15 mouse cellular contexts compared by ENCODE assay signal in genomic region chr1:189755072-189755471, GRCm38 (mm10). TPM values are rescaled to one million over a fixed set of nuclear protein-coding genes. Genes with fewer than 3 reads are reported as not detected.
DNase-seq lines count a peak whose midpoint lies in the region; ATAC-seq and TF ChIP-seq lines count a peak whose summit lies in the region.
"Had no signal": no experiment of that assay in that cellular context is flagged by ENCODE, and none has a peak within 500 bp of the region (broad histone marks: within the 10 kb centered on the region; RNA-seq: fewer than 3 reads in every experiment).

No protein-coding gene starts in this region.

- TF ChIP-seq EP300 in liver, postnatal 0 days (IDR thresholded peaks at IDR 0.05; ENCODE audit: low read depth), result no peak

- H3K4me2 ChIP-seq in liver, embryonic 12.5 days, result no peak overlapping the region
- no peak overlapping the region for H3K4me2 ChIP-seq in liver, postnatal 0 days (ENCODE audit: low read depth, low read length)
- no peak overlapping the region for H3K4me2 ChIP-seq in embryonic facial prominence, embryonic 13.5 days
- no peak overlapping the region for H3K4me2 ChIP-seq in stomach, embryonic 14.5 days (replicated peaks; ENCODE audit: low read depth, low read length)
- no peak overlapping the region for H3K4me2 ChIP-seq in hindbrain, embryonic 13.5 days
- H3K4me2 ChIP-seq: forebrain, embryonic 12.5 days; hindbrain, embryonic 15.5 days had no signal

- H3K4me1 ChIP-seq in liver, embryonic 12.5 days, result peaks cover 45% of the 10 kb centered on the region
- H3K4me1 ChIP-seq in liver, postnatal 0 days (ENCODE audit: insufficient read depth), result peaks cover 21% of the 10 kb centered on the region
- peaks cover 42% of the 10 kb centered on the region for H3K4me1 ChIP-seq in embryonic facial prominence, embryonic 13.5 days
- H3K4me1 ChIP-seq in stomach, embryonic 14.5 days (ENCODE audit: control insufficient read depth, insufficient read depth, low read length), result peaks cover 18% of the 10 kb centered on the region
- peaks cover 24% of the 10 kb centered on the region for H3K4me1 ChIP-seq in hindbrain, embryonic 13.5 days (replicated peaks)

- H3K9ac ChIP-seq in liver, embryonic 12.5 days, result no peak overlapping the region
- H3K9ac ChIP-seq in liver, postnatal 0 days (replicated peaks), result no peak overlapping the region
- 0 out of 2 replicates have a peak overlapping the region, but pooled peaks have one; percentile 21 for H3K9ac ChIP-seq in embryonic facial prominence, embryonic 13.5 days
- H3K9ac ChIP-seq in stomach, embryonic 14.5 days (replicated peaks; ENCODE audit: low read depth, low read length), result no peak overlapping the region
- no peak overlapping the region for H3K9ac ChIP-seq in hindbrain, embryonic 13.5 days
- H3K9ac ChIP-seq: forebrain, embryonic 12.5 days; hindbrain, embryonic 15.5 days had no signal

- H3K27me3 ChIP-seq in liver, embryonic 12.5 days (replicated peaks), result 0 out of 2 replicates have a peak, but pooled peaks cover 6% of the 10 kb centered on the region
- H3K27me3 ChIP-seq in liver, postnatal 0 days (ENCODE audit: insufficient read depth, low read length), result no peaks in the 10 kb centered on the region
- no peaks in the 10 kb centered on the region for H3K27me3 ChIP-seq in embryonic facial prominence, embryonic 13.5 days
- H3K27me3 ChIP-seq in stomach, embryonic 14.5 days (ENCODE audit: control insufficient read depth, insufficient read depth, low read length), result no peaks in the 10 kb centered on the region
- H3K27me3 ChIP-seq in hindbrain, embryonic 13.5 days, result no peaks in the 10 kb centered on the region
- H3K27me3 ChIP-seq: forebrain, embryonic 12.5 days; hindbrain, embryonic 15.5 days had no signal

- H3K36me3 ChIP-seq in liver, embryonic 12.5 days, result no peaks in the 10 kb centered on the region
- H3K36me3 ChIP-seq in liver, postnatal 0 days (replicated peaks; ENCODE audit: insufficient read depth, low read length), result no peaks in the 10 kb centered on the region
- no peaks in the 10 kb centered on the region; the same call in 1 of the 2 replicates for H3K36me3 ChIP-seq in embryonic facial prominence, embryonic 13.5 days
- no peaks in the 10 kb centered on the region for H3K36me3 ChIP-seq in stomach, embryonic 14.5 days (ENCODE audit: control insufficient read depth, insufficient read depth, low read length)
- no peaks in the 10 kb centered on the region for H3K36me3 ChIP-seq in hindbrain, embryonic 13.5 days
- H3K36me3 ChIP-seq: forebrain, embryonic 12.5 days; hindbrain, embryonic 15.5 days had no signal

- peak; percentile 48 for DNase-seq in gastrocnemius, adult 2 months
- no peak for DNase-seq in gastrocnemius, adult 18-20 months (ENCODE audit: low spot score)
- DNase-seq in liver, postnatal 0 days, result no peak
- DNase-seq: adrenal gland, postnatal 10 days; cerebellum, adult 11-12 months; embryo, embryonic 11 days; kidney, adult 8-10 months; layer of hippocampus, adult 9-11 months had no signal

- TF ChIP-seq CTCF in gastrocnemius, adult 2 months (IDR thresholded peaks at IDR 0.05), result no peak
- no peak for TF ChIP-seq CTCF in liver, postnatal 0 days (IDR thresholded peaks at IDR 0.05; ENCODE audit: low read depth)

- no peaks in the 10 kb centered on the region for H3K9me3 ChIP-seq in liver, embryonic 12.5 days (replicated peaks)
- H3K9me3 ChIP-seq in liver, postnatal 0 days (ENCODE audit: low read length), result no peaks in the 10 kb centered on the region
- H3K9me3 ChIP-seq in embryonic facial prominence, embryonic 13.5 days, result no peaks in the 10 kb centered on the region
- no peaks in the 10 kb centered on the region for H3K9me3 ChIP-seq in stomach, embryonic 14.5 days (ENCODE audit: control insufficient read depth, low read depth, low read length)
- H3K9me3 ChIP-seq in hindbrain, embryonic 13.5 days, result no peaks in the 10 kb centered on the region
- H3K9me3 ChIP-seq: forebrain, embryonic 12.5 days; hindbrain, embryonic 15.5 days had no signal

- WGBS in liver, embryonic 12.5 days (ENCODE audit: insufficient replicate concordance), result 86% methylated on average over 8 of the region's 8 CpGs
- 89% methylated on average over 8 of the region's 8 CpGs for WGBS in liver, postnatal 0 days (ENCODE audit: insufficient replicate concordance)
- WGBS in embryonic facial prominence, embryonic 13.5 days, result 48% methylated on average over 8 of the region's 8 CpGs
- 56% methylated on average over 8 of the region's 8 CpGs for WGBS in stomach, embryonic 14.5 days
- WGBS in hindbrain, embryonic 13.5 days, result 49% methylated on average over 8 of the region's 8 CpGs

- no peak overlapping the region for H3K4me3 ChIP-seq in gastrocnemius, adult 2 months
- H3K4me3 ChIP-seq in liver, embryonic 12.5 days, result no peak overlapping the region
- H3K4me3 ChIP-seq in liver, postnatal 0 days (ENCODE audit: low read depth, low read length), result no peak overlapping the region
- H3K4me3 ChIP-seq in embryonic facial prominence, embryonic 13.5 days, result no peak overlapping the region
- no peak overlapping the region for H3K4me3 ChIP-seq in stomach, embryonic 14.5 days (ENCODE audit: low read depth, low read length)
- H3K4me3 ChIP-seq in hindbrain, embryonic 13.5 days, result no peak overlapping the region
- H3K4me3 ChIP-seq: forebrain, embryonic 12.5 days; hindbrain, embryonic 15.5 days had no signal

- peak overlapping the region; percentile 46 for H3K27ac ChIP-seq in gastrocnemius, adult 2 months
- peak overlapping the region; percentile 8; the same call in 1 of the 2 replicates for H3K27ac ChIP-seq in liver, embryonic 12.5 days
- no peak overlapping the region for H3K27ac ChIP-seq in liver, postnatal 0 days (ENCODE audit: low read depth)
- H3K27ac ChIP-seq in embryonic facial prominence, embryonic 13.5 days, result peak overlapping the region; percentile 51
- peak overlapping the region; percentile 52; the same call in 1 of the 2 replicates for H3K27ac ChIP-seq in stomach, embryonic 14.5 days (ENCODE audit: low read length)
- no peak overlapping the region for H3K27ac ChIP-seq in hindbrain, embryonic 13.5 days
- H3K27ac ChIP-seq: forebrain, embryonic 12.5 days; hindbrain, embryonic 15.5 days had no signal

- intact Hi-C loops in gastrocnemius, adult 2 months (cut with DNase I), result loop anchor here (5.0 kb wide), 1 partner anchor 52 kb away; no protein-coding TSS in a partner anchor

- no peak for ATAC-seq in liver, embryonic 12.5 days
- no peak for ATAC-seq in liver, postnatal 0 days
- no peak for ATAC-seq in embryonic facial prominence, embryonic 13.5 days (ENCODE audit: insufficient number of reproducible peaks, insufficient read depth, low FRiP score, low TSS enrichment, low read depth)
- ATAC-seq in stomach, embryonic 14.5 days (ENCODE audit: insufficient number of reproducible peaks, insufficient read depth, low FRiP score, low read depth), result no peak
- no peak for ATAC-seq in CD4-positive, CD25-positive, alpha-beta regulatory T cell, adult 4 months
- no peak for ATAC-seq in hindbrain, embryonic 13.5 days (ENCODE audit: low FRiP score)

RNA-seq across cellular contexts. Expression of gene Ptpn14, which starts 27.0 kb away (rescaled TPM):
- total RNA-seq in gastrocnemius, adult 2 months (2021), result 10 to 100 TPM in 1 of 2 experiments, 1 to 10 TPM in 1; 9.3 to 15.1 TPM
- total RNA-seq in gastrocnemius, adult 18-20 months (2021), result 10 to 100 TPM; 14.5 to 15.0 TPM
- polyA plus RNA-seq in liver, embryonic 12.5 days (2016; fragmentation: Nextera tagmentation; extraction: Ambion mirVana), result 0.70 and 0.86 TPM in 2 replicates
- 0.27 and 0.33 TPM in 2 replicates for polyA plus RNA-seq in liver, postnatal 0 days (2015; fragmentation: Nextera tagmentation; extraction: Ambion mirVana)
- 13.9 and 14.0 TPM in 2 replicates for polyA plus RNA-seq in embryonic facial prominence, embryonic 13.5 days (2015; fragmentation: Nextera tagmentation; extraction: Ambion mirVana)
- polyA plus RNA-seq in stomach, embryonic 14.5 days (2014; fragmentation: Nextera tagmentation; extraction: Ambion mirVana), result 11.2 and 14.3 TPM in 2 replicates
- polyA plus RNA-seq in CD4-positive, CD25-positive, alpha-beta regulatory T cell, adult 4 months (2017; shearing (Covaris generic)), result under 1 TPM; 0.11 to 0.38 TPM
- polyA plus RNA-seq in hindbrain, embryonic 13.5 days (2015; fragmentation: Nextera tagmentation; extraction: Ambion mirVana), result 1.9 TPM in 2 replicates

Comparison
In these comparisons a context has a peak if more than half of its experiments do, and no peak if none do; other contexts are left out.
1. H3K27ac ChIP-seq: peak in gastrocnemius, adult 2 months (single experiment), liver, embryonic 12.5 days (single experiment), embryonic facial prominence, embryonic 13.5 days (single experiment) and stomach, embryonic 14.5 days (single experiment); none in liver, postnatal 0 days (single experiment) and hindbrain, embryonic 13.5 days (single experiment).